Mouse (Mus musculus): ENCODE data around the gene Kifap3.
A peak's percentile ranks its signal among the peaks of the same experiment; 100 is the strongest.

Gene Kifap3

DNA sequence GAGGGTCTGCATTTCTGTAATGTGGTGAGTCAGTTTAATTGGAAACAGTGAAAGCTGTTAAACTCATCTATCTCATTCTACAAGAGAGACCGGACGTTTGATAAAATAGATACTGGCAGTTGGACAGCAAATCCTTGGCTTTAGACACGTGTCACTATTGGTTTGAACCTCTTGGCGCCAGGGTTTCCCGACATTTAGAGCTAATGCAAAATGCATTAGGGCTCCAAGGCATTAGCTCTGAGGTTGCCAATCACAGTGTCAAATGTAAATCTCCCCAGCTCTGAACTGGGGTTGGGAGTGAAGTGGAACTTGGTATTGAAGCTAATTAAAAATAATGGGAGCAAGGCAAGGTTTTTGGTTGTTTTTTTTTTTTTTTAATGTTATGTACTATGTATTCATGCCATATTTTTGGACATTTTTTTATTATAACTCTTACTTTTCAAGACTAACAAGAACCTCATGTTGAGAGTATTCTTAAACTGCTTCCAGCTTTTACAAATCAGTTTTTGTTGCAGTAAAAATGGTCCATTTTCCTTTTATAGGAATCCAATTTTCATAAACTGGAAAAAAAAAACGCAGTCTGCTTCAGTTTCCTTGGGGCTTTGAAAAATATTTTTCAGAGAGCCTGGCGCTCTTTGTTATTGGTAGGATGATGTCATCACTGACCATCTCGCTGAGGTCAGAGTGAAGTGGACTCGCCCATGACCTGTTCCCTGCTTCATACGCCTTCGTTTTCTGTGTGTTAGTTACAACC, 114.6 kb downstream of the Kifap3 start:
- DNase-seq (ENCODE audit: low spot score) = no peak

DNA sequence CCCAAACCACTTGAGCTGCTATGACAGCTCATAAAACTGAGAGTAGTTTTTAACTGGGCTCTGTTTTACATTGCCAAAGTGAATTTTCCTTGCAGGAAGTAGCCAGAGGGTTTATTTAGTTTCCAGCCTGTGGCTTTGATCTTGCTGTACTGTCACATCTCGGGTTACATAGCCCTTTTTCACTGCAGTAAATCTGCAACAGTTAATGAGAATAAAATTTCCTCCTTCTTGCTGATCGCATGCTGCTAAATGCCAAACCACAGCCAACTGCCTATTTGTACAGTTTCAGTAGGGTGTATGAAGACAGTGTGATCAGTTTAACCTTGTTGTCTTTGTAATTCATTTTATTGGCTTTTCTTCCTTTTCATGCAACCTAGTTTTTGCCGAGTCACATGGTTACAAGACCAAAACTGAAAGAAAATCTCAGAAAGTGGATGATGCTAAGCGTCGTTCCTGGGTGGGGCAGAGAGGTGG, 118.9 kb downstream of the Kifap3 start:
- no peak for DNase-seq (ENCODE audit: low spot score)

DNA sequence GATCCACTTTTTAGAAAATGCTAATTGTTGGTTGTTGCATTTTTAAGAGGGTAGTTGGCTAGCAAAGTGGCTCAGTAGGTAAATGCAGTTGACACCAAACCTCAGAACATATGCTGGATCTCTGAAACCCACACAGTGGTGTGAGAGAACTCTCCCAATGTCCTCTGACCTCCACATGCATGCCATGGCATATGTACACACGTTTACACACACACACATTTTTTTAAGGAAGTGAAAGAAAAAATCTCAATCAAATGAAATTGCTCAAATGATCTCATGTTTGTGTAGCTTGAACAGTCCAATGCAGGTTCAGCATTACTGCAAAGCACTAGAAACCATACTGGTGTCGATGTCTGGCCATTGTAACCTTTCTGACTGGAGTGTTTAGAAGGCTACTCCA, 120.2 kb downstream of the Kifap3 start:
- no peak for DNase-seq (ENCODE audit: low spot score)

DNA sequence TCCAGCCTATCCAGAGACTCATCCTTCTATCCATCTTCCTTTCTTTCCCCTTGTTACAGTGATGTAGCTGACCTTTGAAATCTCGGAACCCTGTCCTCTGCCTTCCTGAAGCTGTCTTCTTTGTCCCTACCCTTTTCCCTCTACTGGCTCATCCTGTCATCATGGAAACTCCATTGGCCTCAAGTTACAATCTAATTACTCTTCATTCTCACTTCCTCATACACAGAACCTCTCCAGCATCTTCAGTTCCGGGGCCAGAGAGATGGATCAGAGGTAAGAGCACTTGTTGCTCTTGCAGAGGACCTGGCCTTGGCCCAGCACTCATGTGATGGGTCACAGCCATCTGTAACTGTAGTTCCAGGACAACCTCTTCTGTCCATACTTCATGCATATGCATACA, 120.8 kb downstream of the Kifap3 start:
- DNase-seq (ENCODE audit: low spot score) = no peak

DNA sequence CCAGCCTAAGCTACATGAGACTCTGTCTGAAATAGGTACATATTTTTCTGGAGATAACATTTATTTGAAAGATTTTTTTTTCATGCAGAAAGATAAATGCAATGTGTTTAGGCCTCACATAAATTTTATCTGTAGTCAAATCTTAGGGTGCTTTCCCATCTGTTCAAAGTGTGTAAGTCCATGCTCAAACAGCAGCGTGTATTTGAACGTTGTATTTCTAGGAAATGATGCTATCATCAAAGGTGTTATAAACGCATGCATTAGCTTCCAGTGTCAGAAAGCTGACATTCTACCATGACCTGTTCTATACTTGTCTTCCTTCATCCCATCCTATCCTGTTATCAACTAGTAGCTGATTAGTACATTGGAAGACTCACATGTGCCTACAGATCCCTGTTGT, 124.0 kb downstream of the Kifap3 start:
- DNase-seq (ENCODE audit: low spot score) = no peak

DNA sequence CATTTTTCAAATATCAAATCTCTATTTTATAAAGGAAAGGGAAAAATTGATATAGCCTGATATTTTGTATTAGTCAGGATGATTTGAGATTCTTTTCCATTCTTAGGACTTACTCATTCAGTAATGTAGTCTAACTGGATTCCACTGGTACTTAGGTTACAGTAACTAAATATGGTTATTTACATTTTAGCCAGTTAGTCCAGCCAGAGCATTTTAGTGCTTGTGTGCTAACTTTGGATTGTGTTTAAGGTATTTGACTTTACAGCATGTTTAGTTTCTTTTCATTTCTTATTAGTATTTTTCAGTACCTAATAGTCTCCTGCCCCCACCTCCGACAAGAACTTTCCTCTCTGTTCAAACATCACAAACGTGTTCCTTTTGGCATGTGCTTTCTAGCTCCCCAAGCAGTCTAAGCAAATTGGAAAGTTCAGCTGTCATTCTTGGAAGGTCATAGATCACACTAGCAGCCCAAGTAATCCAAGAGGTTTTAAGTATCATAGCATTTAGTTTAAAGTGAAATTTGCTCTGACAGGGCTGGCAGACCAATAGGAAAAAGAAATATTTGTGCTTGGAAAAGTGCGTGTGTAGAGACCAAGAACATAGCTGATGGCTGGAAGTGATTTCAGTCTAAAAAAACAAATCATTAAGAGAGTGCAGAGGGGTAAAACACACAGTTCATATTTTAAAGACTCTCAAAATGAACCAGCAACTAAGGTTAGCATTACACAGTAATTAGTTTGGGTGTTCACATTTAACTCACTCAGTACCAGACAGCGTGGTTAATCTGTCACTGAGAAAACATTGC, 127.8 kb downstream of the Kifap3 start:
- no peak for DNase-seq (ENCODE audit: low spot score)

DNA sequence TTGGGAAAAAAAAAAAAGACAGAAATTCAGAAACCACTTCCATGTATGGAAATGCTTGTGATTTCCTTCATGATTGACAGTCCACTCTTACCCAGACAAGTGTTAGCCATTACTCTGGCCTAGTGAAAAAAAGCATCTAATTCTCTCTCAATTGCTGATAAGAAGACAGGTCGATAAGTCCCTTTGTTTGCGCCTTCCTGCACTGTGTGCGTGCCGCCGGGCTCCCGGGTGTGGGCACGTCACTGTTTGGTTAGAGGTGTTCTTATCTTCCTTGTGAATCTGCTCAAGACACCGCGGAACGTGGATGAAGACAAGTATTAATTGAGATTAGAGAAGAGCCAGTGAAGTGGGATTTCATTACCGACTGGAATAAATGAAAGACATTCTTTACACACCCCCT, 129.0 kb downstream of the Kifap3 start:
- DNase-seq (ENCODE audit: low spot score) = no peak

DNA sequence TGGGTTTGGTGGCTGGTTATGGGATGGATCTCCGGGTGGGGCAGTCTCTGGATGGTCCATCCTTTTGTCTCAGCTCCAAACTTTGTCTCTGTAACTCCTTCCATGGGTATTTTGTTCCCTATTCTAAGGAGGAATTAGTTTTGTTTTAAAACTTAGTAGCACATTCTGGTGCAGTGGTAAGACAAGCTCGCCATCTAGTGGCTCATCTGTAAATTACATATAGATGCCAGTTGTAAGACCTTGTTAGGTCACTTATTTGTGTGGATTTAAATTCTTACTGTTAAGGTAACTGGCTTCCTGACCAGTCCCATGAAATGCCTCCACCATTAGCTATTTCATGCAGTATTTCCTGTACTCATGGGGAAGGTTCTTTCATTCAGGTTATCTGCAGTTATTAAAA, 131.0 kb downstream of the Kifap3 start:
- peak; percentile 13 for DNase-seq (ENCODE audit: low spot score)

DNA sequence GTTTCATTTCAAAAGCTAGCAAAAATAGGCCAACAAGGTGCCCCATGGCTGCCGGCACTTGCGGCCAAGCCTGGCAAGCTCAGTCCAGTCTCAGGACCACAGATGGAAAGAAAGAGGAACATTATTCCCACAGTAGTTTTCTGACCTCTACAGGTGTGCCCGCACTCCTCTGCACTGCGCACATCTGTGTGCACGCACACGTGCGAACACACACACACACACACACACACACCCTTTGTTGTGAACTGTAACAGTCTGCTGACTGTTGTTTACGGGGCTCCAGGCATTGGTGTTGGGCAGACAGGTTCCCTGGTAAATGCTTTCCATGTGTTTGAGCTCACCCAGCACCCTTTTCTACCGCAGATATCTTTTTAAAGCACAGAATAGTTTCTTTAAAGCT, 131.4 kb downstream of the Kifap3 start:
- DNase-seq (ENCODE audit: low spot score) = no peak

DNA sequence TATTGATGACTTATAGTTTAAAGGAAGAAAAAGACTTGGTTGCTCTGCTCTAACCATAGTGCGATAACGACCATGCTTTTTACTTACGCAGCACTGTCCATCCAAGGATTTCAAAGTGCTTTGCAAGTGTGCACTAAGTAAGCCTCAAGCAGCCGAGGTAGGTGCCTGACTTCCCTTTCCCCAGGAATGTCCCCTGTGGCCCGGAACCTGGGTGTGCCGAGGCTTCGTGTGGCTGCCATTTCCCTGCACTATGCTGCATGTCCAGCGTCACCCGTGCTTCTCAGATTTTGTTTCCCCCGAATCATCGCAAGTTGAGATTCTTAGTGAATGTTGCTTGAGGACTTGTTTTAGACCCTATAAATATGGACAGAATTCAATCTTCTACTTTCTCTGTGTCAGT, 132.6 kb downstream of the Kifap3 start:
- no peak for DNase-seq (ENCODE audit: low spot score)

DNA sequence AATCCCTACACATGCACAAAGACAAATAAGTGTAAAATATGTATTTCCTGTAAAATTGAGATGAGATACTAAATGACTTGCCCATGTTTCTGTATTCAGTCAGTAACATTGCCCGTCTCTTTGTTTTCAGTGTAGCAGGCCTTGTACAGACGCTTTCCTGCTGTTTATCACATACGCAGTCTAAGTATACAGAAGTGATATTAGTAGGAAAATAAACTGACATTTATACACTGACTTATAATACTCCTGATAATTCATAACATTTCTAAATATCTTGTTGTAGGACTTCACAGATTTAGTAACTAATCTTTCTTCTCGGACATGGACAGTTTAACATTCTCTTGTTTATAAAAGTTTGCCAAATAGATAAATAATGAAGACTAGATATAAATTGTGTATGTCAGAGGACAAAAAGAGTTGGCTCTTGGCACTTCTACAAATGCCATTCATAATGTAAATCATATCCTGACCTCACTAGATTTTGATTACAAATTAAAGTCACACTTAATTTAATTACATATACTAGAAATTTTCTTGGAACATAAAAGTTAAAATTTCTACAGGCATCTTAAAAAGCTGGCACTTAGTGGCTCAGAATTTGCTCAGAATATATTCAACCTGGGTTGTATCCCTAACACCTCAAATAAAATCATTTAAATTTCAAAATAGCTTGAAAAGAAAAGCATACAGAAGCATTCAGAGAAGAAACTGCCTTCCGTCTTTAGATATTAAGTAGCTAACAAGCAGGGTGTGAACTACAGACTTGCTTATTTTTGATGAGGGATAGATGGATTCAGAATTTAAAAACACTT, 138.2 kb downstream of the Kifap3 start:
- no peak for DNase-seq (ENCODE audit: low spot score)

DNA sequence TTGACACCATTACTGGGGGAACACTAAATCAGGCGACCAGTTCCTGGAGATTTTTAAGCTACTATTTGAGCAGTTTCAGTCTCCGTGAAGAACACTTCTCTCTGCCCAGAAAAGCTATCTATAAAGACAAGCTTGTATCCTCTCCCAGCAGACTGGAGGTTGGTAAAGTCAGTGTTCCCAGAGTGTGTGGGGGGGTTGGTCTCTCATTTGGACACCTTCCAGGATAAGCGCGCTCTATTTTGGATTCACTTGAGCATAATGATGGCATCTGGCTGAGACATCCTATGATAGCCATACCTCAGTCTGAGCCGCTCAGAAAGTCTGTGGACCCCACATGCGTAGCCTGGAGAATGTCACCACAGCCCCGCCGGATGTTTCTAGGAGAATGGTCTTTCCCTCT, 144.7 kb downstream of the Kifap3 start:
- no peak for DNase-seq (ENCODE audit: low spot score)

DNA sequence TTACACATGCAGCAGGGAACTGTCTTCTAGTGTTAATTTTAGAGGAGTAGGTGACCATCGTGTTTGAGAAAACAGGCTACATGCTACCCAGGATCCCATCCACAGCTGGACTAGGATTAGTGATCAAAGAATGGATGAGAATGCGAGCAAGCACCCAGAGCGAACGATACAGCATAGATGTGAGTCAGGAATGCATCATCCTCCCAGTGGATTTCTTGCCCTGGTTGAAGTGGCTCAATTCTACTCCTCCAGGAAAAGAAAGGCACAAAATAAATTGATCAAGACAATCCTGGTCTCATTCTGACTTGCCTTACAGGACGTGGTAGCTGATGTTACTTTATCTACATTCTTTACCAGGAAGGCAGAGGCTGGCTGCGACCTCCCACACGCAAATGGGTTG, 149.5 kb downstream of the Kifap3 start, which contains the start of gene Scyl3:
Gene Scyl3, plus strand, starts transcription at position 255 of the 400 bp plus-strand sequence.
- no peak for DNase-seq (ENCODE audit: low spot score)

DNA sequence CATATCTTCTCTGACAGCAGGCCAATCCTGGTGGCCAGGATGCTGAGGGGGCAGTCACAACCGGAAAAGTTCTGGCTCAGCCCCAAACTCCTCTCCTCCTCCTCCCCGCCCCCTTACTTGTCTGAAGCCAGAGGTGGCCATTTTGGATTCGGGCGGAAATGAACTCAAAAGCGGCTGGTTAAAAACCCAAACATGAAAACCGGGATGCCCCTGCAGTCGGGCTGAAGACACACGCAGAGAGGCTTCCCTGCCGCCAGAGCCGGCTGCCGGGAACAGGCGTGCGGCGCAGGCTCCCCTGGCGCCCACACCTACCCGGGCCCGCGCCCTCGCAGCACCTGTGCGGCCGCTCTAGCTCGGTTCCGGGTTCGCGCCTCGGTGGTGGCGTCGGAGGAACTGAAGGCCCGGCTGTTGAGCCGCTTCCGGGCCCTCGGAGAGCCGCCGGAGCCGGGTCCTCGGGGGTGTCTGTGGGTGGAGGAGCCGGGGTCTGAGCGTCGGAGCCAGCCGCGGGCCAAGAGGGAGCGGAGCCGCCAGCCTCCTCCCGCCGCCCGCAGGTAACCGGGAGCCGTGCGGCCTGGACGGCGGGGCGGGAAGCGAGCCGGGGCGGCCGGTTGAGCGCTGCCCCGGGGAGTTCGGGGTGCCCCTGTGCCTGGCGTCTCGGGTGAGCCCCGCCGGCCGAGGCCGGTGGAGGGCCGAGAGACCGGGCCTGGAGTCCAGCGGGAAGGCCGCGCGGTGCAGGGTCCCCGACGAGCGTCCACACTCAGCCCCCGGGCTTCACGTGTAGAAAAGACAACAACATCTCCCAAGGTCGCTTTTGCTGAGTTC, 150.5 kb downstream of the Kifap3 start:
- peak; percentile 91 for DNase-seq (ENCODE audit: low spot score)

DNA sequence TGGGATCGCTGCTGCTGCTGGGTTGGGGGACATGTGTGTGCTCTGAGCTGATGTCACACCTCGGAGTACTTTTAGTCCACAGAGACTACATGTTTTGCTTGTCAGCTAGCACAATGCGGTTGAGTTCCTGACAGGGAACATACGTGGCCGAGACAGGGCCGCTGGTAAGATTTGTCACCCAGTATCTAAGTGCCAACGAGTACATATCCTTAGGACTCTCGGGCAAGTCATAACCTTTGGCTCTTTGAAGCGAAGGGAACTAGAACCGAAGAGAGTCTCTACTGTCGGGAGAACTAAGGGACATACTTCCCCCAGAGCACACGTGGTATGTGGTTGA, 151.0 kb downstream of the Kifap3 start:
- DNase-seq (ENCODE audit: low spot score) = peak; percentile 24

DNA sequence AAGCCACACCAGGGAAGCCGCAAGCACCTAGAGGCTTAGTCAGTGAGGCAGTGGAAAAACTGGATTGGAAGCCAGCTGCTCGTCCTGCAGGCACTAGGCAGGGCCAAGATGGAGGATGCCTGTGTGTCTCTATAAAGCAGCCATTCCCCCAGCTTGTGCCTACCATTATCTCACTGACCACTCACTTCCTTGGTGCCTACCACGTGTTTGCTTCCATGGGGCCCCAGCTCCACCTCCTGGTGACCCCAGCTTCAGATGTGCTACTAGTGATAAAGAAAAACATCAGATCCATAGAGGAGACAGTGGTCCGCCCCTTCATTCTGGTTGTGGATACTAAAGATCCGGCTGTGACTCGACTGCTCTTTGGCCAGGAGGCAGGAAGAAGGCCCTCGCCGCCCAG, 152.4 kb downstream of the Kifap3 start:
- DNase-seq (ENCODE audit: low spot score) = no peak

DNA sequence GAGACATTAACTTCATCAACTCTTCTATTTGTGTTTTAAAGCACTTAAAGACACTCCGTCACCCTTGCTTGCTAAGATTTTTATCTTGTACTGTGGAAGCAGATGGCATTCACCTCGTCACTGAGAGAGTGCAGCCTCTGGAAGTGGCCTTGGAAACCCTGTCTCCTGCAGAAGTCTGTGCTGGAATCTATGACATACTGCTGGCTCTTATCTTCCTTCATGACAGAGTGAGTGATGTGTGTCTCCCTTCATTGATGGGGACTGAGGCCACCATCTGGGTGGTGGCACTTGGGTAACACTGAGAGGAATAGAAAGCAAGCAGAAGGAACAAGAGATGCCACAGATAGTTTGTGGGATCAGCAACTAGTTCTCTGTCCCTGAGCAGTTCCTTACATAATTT, 155.2 kb downstream of the Kifap3 start:
- no peak for DNase-seq (ENCODE audit: low spot score)

DNA sequence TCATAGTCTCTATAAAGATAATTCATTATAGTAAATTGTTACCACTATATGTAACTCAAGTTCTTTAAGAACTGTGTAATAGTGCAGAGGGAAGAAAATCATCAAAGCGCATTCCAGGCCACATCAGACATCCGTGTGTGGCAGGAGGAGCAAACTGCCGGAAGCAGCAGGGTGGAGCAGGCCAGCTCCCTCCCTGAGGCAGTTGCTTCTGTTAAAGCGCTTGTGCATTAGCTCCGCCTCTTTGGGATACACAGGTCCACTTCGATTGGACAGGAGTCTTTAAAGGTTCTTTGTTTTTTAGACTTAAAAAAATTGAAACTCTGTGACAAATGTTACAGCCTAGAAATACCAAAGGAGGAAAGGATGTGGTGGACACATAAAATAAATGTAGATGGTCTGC, 162.7 kb downstream of the Kifap3 start:
- no peak for DNase-seq (ENCODE audit: low spot score)

DNA sequence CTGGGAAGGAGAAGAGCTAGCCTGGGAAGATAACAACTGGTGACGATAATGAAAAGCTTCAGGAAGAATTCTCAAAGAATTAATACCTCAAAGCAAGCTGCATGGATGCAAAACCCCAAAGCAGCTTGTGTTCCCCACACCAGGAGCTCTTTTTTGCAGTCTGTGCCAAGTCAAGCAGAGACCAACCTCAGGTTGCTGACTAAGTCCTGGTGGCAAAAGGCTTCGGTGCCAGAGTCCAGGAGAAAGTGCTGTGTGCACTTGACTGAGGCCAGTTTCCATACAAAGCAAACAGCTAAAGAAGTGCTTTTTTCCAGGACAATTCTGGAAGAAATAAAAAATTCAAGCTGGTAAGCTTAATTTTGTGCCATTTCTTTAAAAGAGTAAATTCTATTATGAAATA, 174.0 kb downstream of the Kifap3 start:
- no peak for DNase-seq (ENCODE audit: low spot score)

DNA sequence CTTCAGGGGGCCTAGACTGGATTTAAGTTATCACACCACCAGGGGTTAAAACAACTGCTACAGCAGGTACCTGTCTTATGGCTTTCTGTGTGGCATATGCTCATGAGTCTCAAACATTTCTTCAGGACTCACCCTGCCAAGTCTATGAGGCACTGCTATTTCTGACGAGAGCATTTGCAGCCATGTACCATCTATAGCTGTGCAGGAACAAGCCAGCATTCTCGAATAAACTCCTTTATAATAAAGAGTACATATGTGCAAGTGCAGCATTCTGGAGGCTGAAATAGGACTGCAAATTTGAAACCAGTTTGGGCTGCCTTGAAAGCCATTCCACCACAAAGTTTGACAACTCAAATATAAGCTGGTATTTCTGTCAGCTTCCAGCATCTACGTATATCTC, 178.7 kb downstream of the Kifap3 start:
- DNase-seq (ENCODE audit: low spot score) = no peak

DNA sequence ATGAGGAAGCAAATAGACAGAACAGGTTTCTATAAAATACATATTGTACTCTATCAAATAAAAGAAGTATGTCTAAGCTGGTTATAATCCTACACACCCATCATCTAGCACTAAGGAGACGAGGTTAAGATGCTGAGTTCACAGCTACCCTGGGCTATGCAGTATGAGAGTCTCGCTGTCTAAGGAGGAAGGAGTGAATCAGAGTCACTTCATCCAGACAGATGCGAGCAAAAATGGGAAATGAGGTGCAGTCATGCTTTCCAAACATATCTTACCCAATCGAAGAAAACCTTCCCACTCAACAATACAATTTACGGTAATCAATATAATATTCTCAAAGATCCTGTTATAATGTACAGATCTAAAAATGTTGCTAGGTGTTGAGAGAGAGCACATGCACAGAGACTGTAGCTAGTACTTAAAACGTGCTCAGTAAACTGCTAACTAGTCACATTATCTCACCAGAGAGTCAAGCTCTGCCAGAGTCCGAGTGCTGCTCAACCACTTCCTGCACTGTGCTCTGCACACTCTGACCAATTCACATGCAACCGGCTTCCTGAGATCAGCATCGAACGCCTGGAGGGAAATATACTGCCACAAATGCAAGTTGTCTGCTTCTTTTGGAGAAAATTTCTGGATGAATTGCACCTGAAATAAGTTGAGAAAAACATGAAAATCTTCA, 184.8 kb downstream of the Kifap3 start:
- DNase-seq (ENCODE audit: low spot score) = no peak

All from yolk sac, embryonic 10.5 days (tissue).